Mouse (Mus musculus): Measurements from ENCODE around the gene Stk38. TPM values are rescaled to one million over a fixed set of nuclear protein-coding genes. Genes with fewer than 3 reads are reported as not detected.

The Stk38 gene
- total and polyA plus RNA-seq, 3 experiments = 29.0 to 56.4 (median 56.0) TPM

GRCm38 (mm10) chr17:28987713-28988112 is 20.1 kb downstream of the Stk38 start:
- dilution Hi-C loops (cut with MboI; ENCODE audit: extremely low pct_ligation_motif_present, extremely low pct_unique_long_range_greater_than_20kb, low sequenced_read_pairs) = no loop called here
- Histone ChIP-seq H3K4me3 (replicated peaks in 1 of 3; ENCODE audit: low read depth in 2 of 3, low read length in 2 of 3, poor library complexity in 1 of 3) (no peak overlapping the region), H3K4me1 (ENCODE audit: control insufficient read depth in 1 of 2, insufficient read depth in 2 of 2) (peaks cover 2 to 21% of the 10 kb centered on the region in 2 experiments; a peak in 2 of 4 replicates), H3K9ac (ENCODE audit: insufficient read depth, low read depth) (no peak overlapping the region), H3K27ac (ENCODE audit: insufficient read depth, low read depth) (no peak overlapping the region), H3K4me2 (ENCODE audit: insufficient read depth, low read depth, poor library complexity, severe bottlenecking) (no peak overlapping the region), H3K27me3 (replicated peaks) (no peaks in the 10 kb centered on the region), H3K79me2 (replicated peaks; ENCODE audit: control insufficient read depth, extremely low read depth, insufficient read depth, poor library complexity, severe bottlenecking) (no peaks in the 10 kb centered on the region), H3K36me3 (replicated peaks in 1 of 2; ENCODE audit: control insufficient read depth in 1 of 2, insufficient read depth in 1 of 2, low read length in 1 of 2) (peaks cover 60 to 87% of the 10 kb centered on the region in 2 experiments), H3K9me3 (replicated peaks; ENCODE audit: low read length) (no peaks in the 10 kb centered on the region)
- TF ChIP-seq CTCF (conservative IDR thresholded peaks at IDR 0.05 in 1 of 2, IDR thresholded peaks at IDR 0.05 in 1 of 2; ENCODE audit: low read depth in 2 of 2, low read length in 2 of 2) (peak; percentile 70 to 99), USF2 (conservative IDR thresholded peaks at IDR 0.05; ENCODE audit: low read depth, low read length) (no peak), NELFE (IDR thresholded peaks at IDR 0.05; ENCODE audit: low read depth, low read length) (peak; percentile 71; the same call in 1 of the 2 replicates), MYC (IDR thresholded peaks at IDR 0.05; ENCODE audit: low read depth, low read length) (peak; percentile 79), ZC3H11A (IDR thresholded peaks at IDR 0.05; ENCODE audit: low read depth, low read length) (peak; percentile 10; the same call in 1 of the 2 replicates), ZMIZ1 (IDR thresholded peaks at IDR 0.05; ENCODE audit: low read depth, low read length) (no peak), POLR2A (IDR thresholded peaks at IDR 0.05; ENCODE audit: low read depth, low read length) (no peak), RAD21 (IDR thresholded peaks at IDR 0.05; ENCODE audit: low read depth, low read length) (peak; percentile 53), SIN3A (IDR thresholded peaks at IDR 0.05; ENCODE audit: low read length) (0 out of 2 replicates have a peak, but pooled peaks have one; percentile 45), MXI1 (IDR thresholded peaks at IDR 0.05; ENCODE audit: low read depth, low read length) (no peak), SMC3 (IDR thresholded peaks at IDR 0.05; ENCODE audit: low read depth, low read length) (peak; percentile 90)
- in situ Hi-C loops (cut with MboI; ENCODE audit: low pct_ligation_motif_present, low pct_unique_long_range_greater_than_20kb, low sequenced_read_pairs) = no loop called here
- DNase-seq (ENCODE audit: extremely low read depth) = peak; percentile 68

- dilution Hi-C loops (cut with MboI; ENCODE audit: extremely low pct_ligation_motif_present, extremely low pct_unique_long_range_greater_than_20kb, low sequenced_read_pairs) = no loop called here
Measured at GRCm38 (mm10) chr17:28986833-28987232, 21.0 kb downstream of the Stk38 start.

More at GRCm38 (mm10) chr17:28986833-28987232, 21.0 kb downstream of the Stk38 start:
- H3K9ac ChIP-seq (ENCODE audit: insufficient read depth, low read depth) = no peak overlapping the region
- H3K27ac ChIP-seq (ENCODE audit: insufficient read depth, low read depth) = no peak overlapping the region
- H3K36me3 ChIP-seq (replicated peaks in 1 of 2; ENCODE audit: control insufficient read depth in 1 of 2, insufficient read depth in 1 of 2, low read length in 1 of 2) = peaks cover 67 to 90% of the 10 kb centered on the region in 2 experiments
- H3K79me2 ChIP-seq (replicated peaks; ENCODE audit: control insufficient read depth, extremely low read depth, insufficient read depth, poor library complexity, severe bottlenecking) = no peaks in the 10 kb centered on the region
- TF ChIP-seq ZNF384 (IDR thresholded peaks at IDR 0.05; ENCODE audit: low read depth, low read length) (no peak), RAD21 (IDR thresholded peaks at IDR 0.05; ENCODE audit: low read depth, low read length) (peak; percentile 10), SMC3 (IDR thresholded peaks at IDR 0.05; ENCODE audit: low read depth, low read length) (peak; percentile 34), CTCF (conservative IDR thresholded peaks at IDR 0.05 in 1 of 2, IDR thresholded peaks at IDR 0.05 in 1 of 2; ENCODE audit: low read depth in 2 of 2, low read length in 2 of 2) (peak; percentile 48 to 62; a peak in 3 of 4 replicates), ETS1 (conservative IDR thresholded peaks at IDR 0.05; ENCODE audit: low read depth, low read length) (no peak), ELF1 (IDR thresholded peaks at IDR 0.05; ENCODE audit: low read depth, low read length) (no peak)
- H3K4me3 ChIP-seq (replicated peaks in 1 of 3; ENCODE audit: low read depth in 2 of 3, low read length in 2 of 3, poor library complexity in 1 of 3) = no peak overlapping the region
- peaks cover 2 to 21% of the 10 kb centered on the region in 2 experiments; a peak in 2 of 4 replicates for H3K4me1 ChIP-seq (ENCODE audit: control insufficient read depth in 1 of 2, insufficient read depth in 2 of 2)
- DNase-seq (ENCODE audit: extremely low read depth) = no peak
- H3K9me3 ChIP-seq (replicated peaks; ENCODE audit: low read length) = no peaks in the 10 kb centered on the region
- H3K27me3 ChIP-seq (replicated peaks) = no peaks in the 10 kb centered on the region
- no peak overlapping the region for H3K4me2 ChIP-seq (ENCODE audit: insufficient read depth, low read depth, poor library complexity, severe bottlenecking)
- in situ Hi-C loops (cut with MboI; ENCODE audit: low pct_ligation_motif_present, low pct_unique_long_range_greater_than_20kb, low sequenced_read_pairs) = no loop called here

All from CH12.LX (cell line).